Mouse (Mus musculus) retina, adult 2 months (tissue): Measurements from ENCODE around the gene Acly.

Source experiments
- DNase-seq: peaks from one replicate; pipeline ENCODE4 v3.0.0-alpha.2; 2012; ENCODE audit warnings: low read depth, low spot score

The Acly gene

GRCm38 (mm10) chr11:100441797-100442196, 86.0 kb downstream of the Acly start, which contains the start of the genes Nt5c3b and Klhl10:
TSS of gene Nt5c3b (minus strand) at chr11:100441808.
TSS of gene Klhl10 (plus strand) at chr11:100441917.
- DNase-seq = no peak

GRCm38 (mm10) chr11:100440691-100441522, 86.9 kb downstream of the Acly start:
- peak; percentile 60 for DNase-seq

GRCm38 (mm10) chr11:100437901-100438300, 89.9 kb downstream of the Acly start:
- no peak for DNase-seq

- DNase-seq = no peak
These were observed 92.0 kb downstream of the Acly start for GRCm38 (mm10) chr11:100435678-100436246.

GRCm38 (mm10) chr11:100432002-100432401, 95.8 kb downstream of the Acly start:
- no peak for DNase-seq

GRCm38 (mm10) chr11:100430052-100430451, 97.7 kb downstream of the Acly start:
- no peak for DNase-seq

- no peak for DNase-seq
These were observed 99.1 kb downstream of the Acly start for GRCm38 (mm10) chr11:100428612-100429199.

GRCm38 (mm10) chr11:100426820-100427219, 101.0 kb downstream of the Acly start:
- DNase-seq = no peak
